Mouse (Mus musculus) brain, adult 2 months (tissue): Measurements from ENCODE around the gene Kif12.

Experiments
- DNase-seq: peaks from one replicate; pipeline ENCODE4 v3.0.0; 2011; ENCODE audit warnings: low read depth, low spot score

Gene Kif12

GRCm38 (mm10) chr4:63171969-63172685 is at the start of gene Kif12:
Gene Kif12 (minus strand): TSS chr4:63172131.
- DNase-seq = no peak

- no peak for DNase-seq
These were observed 49.4 kb upstream of the Kif12 start for GRCm38 (mm10) chr4:63221096-63221958.

- DNase-seq = peak; percentile 74
These were observed 47.7 kb upstream of the Kif12 start for GRCm38 (mm10) chr4:63219635-63220034.

GRCm38 (mm10) chr4:63219059-63219458 is 47.1 kb upstream of the Kif12 start:
- DNase-seq = no peak

GRCm38 (mm10) chr4:63217513-63217912 is 45.6 kb upstream of the Kif12 start:
- DNase-seq = no peak

GRCm38 (mm10) chr4:63216566-63216965 is 44.6 kb upstream of the Kif12 start:
- no peak for DNase-seq

- DNase-seq = no peak
These were observed 44.1 kb upstream of the Kif12 start for GRCm38 (mm10) chr4:63215993-63216531.

- DNase-seq = peak; percentile 60
These were observed 43.5 kb upstream of the Kif12 start for GRCm38 (mm10) chr4:63215185-63215992.

GRCm38 (mm10) chr4:63213907-63214621 is 42.1 kb upstream of the Kif12 start, which contains the start of gene Col27a1:
Gene Col27a1 (plus strand): TSS chr4:63214004.
- no peak for DNase-seq

GRCm38 (mm10) chr4:63205583-63205982 is 33.7 kb upstream of the Kif12 start:
- peak; percentile 61 for DNase-seq

GRCm38 (mm10) chr4:63203874-63204273 is 31.9 kb upstream of the Kif12 start:
- DNase-seq = no peak

GRCm38 (mm10) chr4:63199366-63199765 is 27.4 kb upstream of the Kif12 start:
- no peak for DNase-seq

- DNase-seq = no peak
These were observed 22.4 kb upstream of the Kif12 start for GRCm38 (mm10) chr4:63194366-63194765.

GRCm38 (mm10) chr4:63191641-63192040 is 19.7 kb upstream of the Kif12 start:
- no peak for DNase-seq

- DNase-seq = peak; percentile 18
These were observed 14.4 kb upstream of the Kif12 start for GRCm38 (mm10) chr4:63186281-63186870.

GRCm38 (mm10) chr4:63181556-63181955 is 9.6 kb upstream of the Kif12 start:
- peak; percentile 77 for DNase-seq

GRCm38 (mm10) chr4:63171122-63171521 is 809 bp downstream of the Kif12 start:
- no peak for DNase-seq

- no peak for DNase-seq
These were observed 1.9 kb downstream of the Kif12 start for GRCm38 (mm10) chr4:63170061-63170460.

- DNase-seq = no peak
These were observed 5.6 kb downstream of the Kif12 start for GRCm38 (mm10) chr4:63166323-63166722.

- DNase-seq = no peak
These were observed 6.3 kb downstream of the Kif12 start for GRCm38 (mm10) chr4:63165636-63166035.
